Mouse (Mus musculus): ENCODE results near the gene Fgfr2.

The Fgfr2 gene

GRCm38 (mm10) chr7:132247567-132247966, 875.6 kb downstream of the Fgfr2 start:
- CTCF ChIA-PET = no interaction called here

GRCm38 (mm10) chr7:132247091-132247490, 876.1 kb downstream of the Fgfr2 start:
- CTCF ChIA-PET = no interaction called here

GRCm38 (mm10) chr7:132245730-132246129, 877.4 kb downstream of the Fgfr2 start:
- CTCF ChIA-PET = interaction anchor here (0.6 kb wide), 1 partner anchor 9 kb away, joined by 16 read pairs; no protein-coding TSS in a partner anchor

- CTCF ChIA-PET = no interaction called here
These were observed 878.5 kb downstream of the Fgfr2 start for GRCm38 (mm10) chr7:132244637-132245036.

- CTCF ChIA-PET = no interaction called here
These were observed 879.9 kb downstream of the Fgfr2 start for GRCm38 (mm10) chr7:132243225-132243624.

- CTCF ChIA-PET = no interaction called here
These were observed 880.5 kb downstream of the Fgfr2 start for GRCm38 (mm10) chr7:132242617-132243141.

- CTCF ChIA-PET = no interaction called here
These were observed 884.2 kb downstream of the Fgfr2 start for GRCm38 (mm10) chr7:132238921-132239320.

- CTCF ChIA-PET = interaction anchor here (0.6 kb wide), 1 partner anchor 169 kb away, joined by 3 read pairs; no protein-coding TSS in a partner anchor
These were observed 886.0 kb downstream of the Fgfr2 start for GRCm38 (mm10) chr7:132237191-132237590.

- CTCF ChIA-PET = interaction anchor here (0.6 to 0.7 kb wide), 2 partner anchors 9 to 170 kb away, joined by 3 to 16 read pairs; no protein-coding TSS in a partner anchor
These were observed 886.4 kb downstream of the Fgfr2 start for GRCm38 (mm10) chr7:132236789-132237188.

- CTCF ChIA-PET = interaction anchor here (0.8 to 1.2 kb wide), 2 partner anchors 204 to 1569 kb away, joined by 3 to 5 read pairs; no protein-coding TSS in a partner anchor
These were observed 888.9 kb downstream of the Fgfr2 start for GRCm38 (mm10) chr7:132234250-132234649.

GRCm38 (mm10) chr7:132233732-132234131, 889.4 kb downstream of the Fgfr2 start:
- CTCF ChIA-PET = interaction anchor here (1.2 kb wide), 1 partner anchor 204 kb away, joined by 3 read pairs; no protein-coding TSS in a partner anchor

- CTCF ChIA-PET = no interaction called here
These were observed 890.2 kb downstream of the Fgfr2 start for GRCm38 (mm10) chr7:132232937-132233336.

- CTCF ChIA-PET = interaction anchor here (0.7 kb wide), 1 partner anchor 18 kb away, joined by 3 read pairs; no protein-coding TSS in a partner anchor
These were observed 891.7 kb downstream of the Fgfr2 start for GRCm38 (mm10) chr7:132231476-132231875.

GRCm38 (mm10) chr7:132230961-132231360, 892.2 kb downstream of the Fgfr2 start:
- CTCF ChIA-PET = no interaction called here

GRCm38 (mm10) chr7:132227075-132227640, 896.0 kb downstream of the Fgfr2 start:
- CTCF ChIA-PET = interaction anchor here (0.7 kb wide), 1 partner anchor 58 kb away, joined by 4 read pairs; no protein-coding TSS in a partner anchor

GRCm38 (mm10) chr7:132226379-132227074, 896.6 kb downstream of the Fgfr2 start:
- CTCF ChIA-PET = interaction anchor here (0.7 kb wide), 1 partner anchor 58 kb away, joined by 4 read pairs; no protein-coding TSS in a partner anchor

- CTCF ChIA-PET = no interaction called here
These were observed 899.6 kb downstream of the Fgfr2 start for GRCm38 (mm10) chr7:132223452-132224141.

- CTCF ChIA-PET = interaction anchor here (0.7 kb wide), 1 partner anchor 56 kb away, joined by 3 read pairs; no protein-coding TSS in a partner anchor
These were observed 909.1 kb downstream of the Fgfr2 start for GRCm38 (mm10) chr7:132214031-132214430.

- CTCF ChIA-PET = no interaction called here
These were observed 909.7 kb downstream of the Fgfr2 start for GRCm38 (mm10) chr7:132213460-132213859.

- CTCF ChIA-PET = no interaction called here
These were observed 911.0 kb downstream of the Fgfr2 start for GRCm38 (mm10) chr7:132211920-132212701.

GRCm38 (mm10) chr7:132210616-132211015, 912.5 kb downstream of the Fgfr2 start:
- CTCF ChIA-PET = no interaction called here
